Mouse (Mus musculus): ENCODE measurements around the gene Tbx20.

The Tbx20 gene

GRCm38 (mm10) chr9:24774160-24774969 lies at the start of gene Tbx20:
Tbx20 (minus strand) TSS chr9:24774303.
- peak; percentile 33 to 76 for DNase-seq (ENCODE audit: low spot score in 2 of 2)

DNA sequence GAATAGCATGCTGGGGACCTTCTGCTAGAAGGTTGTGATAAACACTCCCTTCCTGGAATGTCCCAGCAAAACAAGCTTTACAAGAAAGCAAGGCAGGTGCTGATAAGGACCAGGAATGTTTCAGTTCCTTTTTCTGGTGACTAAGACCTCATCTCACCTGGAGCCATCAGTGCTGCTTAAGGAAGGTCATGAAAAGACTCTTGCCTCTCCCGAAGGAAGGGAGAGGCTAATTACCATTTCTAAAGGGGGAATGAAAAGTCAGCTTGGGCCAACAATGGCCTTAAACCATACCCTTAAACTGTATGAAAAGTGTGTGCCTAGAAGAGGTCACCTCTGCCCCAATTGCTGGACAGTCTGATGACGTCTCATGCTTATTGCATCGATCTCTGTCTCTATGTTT lies 44.4 kb upstream of the Tbx20 start:
- no peak for DNase-seq (ENCODE audit: low spot score in 2 of 2)

GRCm38 (mm10) chr9:24812461-24812860 lies 38.4 kb upstream of the Tbx20 start:
- no peak for DNase-seq (ENCODE audit: low spot score in 2 of 2)

DNA sequence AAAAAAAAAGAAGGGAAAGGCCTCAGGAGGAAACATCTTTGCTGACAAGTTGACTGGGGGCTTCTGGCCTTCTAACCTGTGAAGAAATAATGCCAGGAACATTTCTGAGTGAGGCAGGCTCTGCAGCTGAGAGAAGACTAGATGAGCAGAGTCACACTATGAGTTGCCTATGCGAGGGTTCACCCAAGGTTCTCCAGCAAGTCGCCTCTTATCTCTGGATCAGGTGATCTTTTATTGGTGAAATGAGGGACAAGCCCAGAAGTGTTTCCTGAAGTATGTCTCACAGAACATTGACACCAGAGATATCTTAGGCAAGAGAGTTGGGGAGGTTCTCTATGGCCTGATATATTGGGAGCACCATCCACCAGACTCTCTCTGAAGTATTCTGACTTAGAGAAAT lies 18.0 kb upstream of the Tbx20 start:
- no peak for DNase-seq (ENCODE audit: low spot score in 2 of 2)

- DNase-seq (ENCODE audit: low spot score in 2 of 2) = no peak
These were observed 15.3 kb upstream of the Tbx20 start for GRCm38 (mm10) chr9:24789396-24789795.

DNA sequence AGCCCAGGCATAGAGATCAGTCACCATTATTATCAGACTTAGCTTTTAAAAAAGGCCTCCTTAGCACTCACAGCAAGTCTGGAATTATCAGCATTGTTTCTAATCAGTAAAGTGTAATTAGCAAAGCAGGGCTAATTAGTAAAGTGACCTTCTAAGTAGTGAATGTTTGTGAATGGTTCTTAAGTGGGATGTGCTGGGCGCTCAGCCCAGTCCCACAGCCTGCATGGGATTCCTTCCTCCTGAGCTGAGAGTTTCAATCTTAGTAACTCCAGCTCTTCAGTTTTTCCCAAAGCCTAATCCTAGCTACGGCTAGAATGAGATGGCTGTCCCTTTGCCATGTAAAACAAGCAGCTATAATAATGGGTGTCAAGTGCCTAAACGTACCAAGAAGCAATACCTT lies 8.2 kb upstream of the Tbx20 start:
- no peak for DNase-seq (ENCODE audit: low spot score in 2 of 2)

DNA sequence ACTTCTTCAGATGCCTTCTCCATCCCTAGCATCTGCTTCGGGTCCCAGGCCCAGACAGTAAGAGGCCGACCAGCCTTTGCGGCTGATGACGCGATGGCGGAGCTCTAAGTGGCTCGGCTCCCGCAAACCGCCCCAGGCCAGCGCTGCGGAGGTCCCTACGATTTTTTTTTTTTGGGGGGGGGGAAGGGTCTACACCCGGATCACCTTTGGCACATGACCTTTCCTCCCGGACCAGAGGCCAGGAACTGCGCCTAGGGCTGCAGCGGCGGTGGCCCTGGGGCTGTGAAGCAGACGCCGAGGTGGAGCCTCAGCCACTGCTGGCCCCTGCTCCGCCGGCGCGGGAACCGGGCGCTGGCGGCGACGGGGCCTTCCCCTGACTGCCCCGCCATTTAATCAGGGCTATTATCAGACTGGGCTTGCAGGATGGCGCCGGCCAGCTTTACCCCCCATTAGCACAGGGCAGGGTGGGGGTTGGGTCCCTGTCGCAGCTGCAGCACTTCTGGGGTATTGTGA lies 6.9 kb upstream of the Tbx20 start:
- DNase-seq (ENCODE audit: low spot score in 2 of 2) = no peak

DNA sequence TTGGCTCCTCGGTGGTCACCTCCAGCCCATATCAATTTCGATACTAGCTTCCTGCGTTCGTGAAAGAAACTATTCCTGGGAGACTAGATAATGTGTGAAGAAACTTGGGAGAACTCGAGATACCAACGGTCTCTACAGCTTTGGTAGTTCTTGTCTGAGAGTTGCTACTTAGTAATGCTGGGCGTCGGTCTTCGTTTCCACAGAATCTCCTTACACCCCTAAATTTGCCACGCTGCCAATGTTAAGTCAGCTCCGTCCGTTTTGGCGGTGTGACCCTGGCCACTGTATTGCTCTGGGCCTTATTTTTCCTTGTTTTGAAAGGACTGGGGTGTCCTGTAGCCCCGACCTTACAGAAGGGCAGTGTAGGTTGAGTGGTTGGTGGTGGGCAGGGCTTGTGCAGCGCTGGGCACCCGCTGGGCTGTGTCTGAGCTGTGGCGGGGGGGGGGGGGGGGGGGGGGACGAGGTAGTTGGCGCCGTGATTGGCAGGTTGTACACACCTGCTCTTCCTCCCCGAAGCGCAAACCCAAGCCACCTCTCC lies 6.4 kb upstream of the Tbx20 start:
- DNase-seq (ENCODE audit: low spot score in 2 of 2) = no peak

DNA sequence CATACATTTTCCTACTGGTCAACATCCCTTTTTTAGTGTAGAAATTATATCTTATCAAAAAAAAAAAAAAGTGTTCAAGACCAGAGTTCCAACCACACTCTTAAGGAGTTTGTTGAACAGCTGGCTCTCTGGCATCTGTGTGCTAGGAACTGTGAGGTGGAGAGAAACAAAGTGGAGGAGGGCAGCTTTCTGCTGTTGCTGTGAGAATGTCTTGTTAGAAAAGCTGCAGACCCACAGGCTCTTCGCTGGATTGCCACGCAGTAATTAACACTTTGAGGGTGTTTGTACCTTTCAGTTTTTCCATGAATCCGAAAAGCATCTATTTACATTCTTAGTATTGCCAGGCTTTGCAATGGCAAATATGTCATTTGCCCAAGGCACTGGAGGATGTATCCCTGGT lies 5.9 kb upstream of the Tbx20 start:
- DNase-seq (ENCODE audit: low spot score in 2 of 2) = no peak

DNA sequence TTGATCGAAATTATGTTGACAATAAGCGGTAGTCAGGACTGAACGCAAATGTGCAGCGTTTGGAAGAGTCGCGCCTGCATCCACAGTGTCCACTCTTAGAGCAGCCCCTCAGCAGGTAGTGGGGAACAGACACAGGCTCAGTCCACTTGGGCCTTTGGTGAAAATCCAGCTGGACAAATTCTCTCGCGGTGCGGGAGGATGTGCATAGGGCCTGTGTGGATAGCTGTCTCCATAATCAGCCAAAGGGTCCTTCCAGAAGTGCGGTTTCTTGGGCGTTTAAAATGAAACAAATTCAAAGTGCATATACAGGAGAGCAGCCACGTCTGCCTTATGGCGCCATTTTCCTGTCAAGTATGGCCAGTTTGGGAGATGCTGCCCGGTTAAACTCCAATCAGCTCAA lies 4.5 kb upstream of the Tbx20 start:
- DNase-seq (ENCODE audit: low spot score in 2 of 2) = no peak

- no peak for DNase-seq (ENCODE audit: low spot score in 2 of 2)
These were observed 3.9 kb upstream of the Tbx20 start for GRCm38 (mm10) chr9:24777961-24778360.

- no peak for DNase-seq (ENCODE audit: low spot score in 2 of 2)
These were observed 3.2 kb upstream of the Tbx20 start for GRCm38 (mm10) chr9:24777176-24777895.

- no peak for DNase-seq (ENCODE audit: low spot score in 2 of 2)
These were observed 2.4 kb upstream of the Tbx20 start for GRCm38 (mm10) chr9:24776487-24776886.

GRCm38 (mm10) chr9:24775567-24775966 lies 1.5 kb upstream of the Tbx20 start:
- no peak for DNase-seq (ENCODE audit: low spot score in 2 of 2)

GRCm38 (mm10) chr9:24775001-24775400 lies 898 bp upstream of the Tbx20 start:
- no peak for DNase-seq (ENCODE audit: low spot score in 2 of 2)

- peak in 1 of 2 experiments; percentile 16 for DNase-seq (ENCODE audit: low spot score in 2 of 2)
These were observed 434 bp downstream of the Tbx20 start for GRCm38 (mm10) chr9:24773669-24774068.

GRCm38 (mm10) chr9:24773171-24773570 lies 932 bp downstream of the Tbx20 start:
- no peak for DNase-seq (ENCODE audit: low spot score in 2 of 2)

DNA sequence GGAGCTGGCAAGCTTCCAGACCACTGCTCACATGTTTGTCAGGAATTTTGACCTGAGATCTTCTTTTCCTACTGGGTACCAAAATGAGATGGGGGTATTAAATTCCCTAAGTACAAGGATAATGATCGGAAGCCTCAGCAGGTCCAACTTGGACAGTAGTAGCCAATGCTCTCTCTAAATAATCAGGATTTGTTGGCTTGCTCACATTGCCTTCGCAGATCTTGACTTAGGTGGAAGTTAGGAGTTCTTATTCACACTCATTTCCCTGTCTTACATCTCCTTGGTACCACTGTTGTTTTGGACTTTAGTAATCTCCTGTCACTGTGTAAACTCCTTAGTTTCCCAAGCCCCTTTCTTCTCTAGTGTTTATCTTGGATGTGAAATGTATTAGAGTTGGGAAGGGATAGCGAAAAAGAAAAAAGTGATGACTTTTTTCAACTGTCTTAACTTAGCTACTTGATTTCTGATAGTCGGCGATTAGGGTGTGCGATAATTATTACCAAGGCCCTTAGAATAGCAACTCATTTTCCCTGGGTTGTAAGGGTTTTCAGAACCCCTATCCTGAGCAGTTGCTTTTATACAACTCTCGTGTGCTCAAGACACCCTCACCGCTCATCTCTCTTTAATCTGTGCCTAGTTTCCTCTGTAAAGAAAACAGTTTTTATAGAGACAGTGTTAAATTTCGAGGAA lies 1.5 kb downstream of the Tbx20 start:
- DNase-seq (ENCODE audit: low spot score in 2 of 2) = no peak

DNA sequence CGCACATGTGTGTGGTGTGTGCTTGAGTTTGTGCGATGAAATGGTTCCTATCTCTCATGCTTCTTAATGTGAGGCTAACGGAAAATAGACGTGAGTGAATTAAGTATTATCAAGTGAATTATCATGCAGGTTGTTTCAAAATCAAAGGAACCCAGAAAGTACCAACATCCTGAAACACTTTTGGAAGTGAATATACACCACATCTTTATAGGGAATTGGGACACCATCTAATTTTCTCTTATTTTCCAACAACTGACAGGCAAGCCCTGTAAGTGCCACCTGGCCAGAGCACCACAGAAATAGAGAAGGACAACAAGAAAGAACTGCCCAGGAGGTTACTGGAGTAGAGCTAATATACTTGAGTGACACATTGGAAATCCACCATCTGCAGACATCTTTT lies 2.4 kb downstream of the Tbx20 start:
- DNase-seq (ENCODE audit: low spot score in 2 of 2) = no peak

DNA sequence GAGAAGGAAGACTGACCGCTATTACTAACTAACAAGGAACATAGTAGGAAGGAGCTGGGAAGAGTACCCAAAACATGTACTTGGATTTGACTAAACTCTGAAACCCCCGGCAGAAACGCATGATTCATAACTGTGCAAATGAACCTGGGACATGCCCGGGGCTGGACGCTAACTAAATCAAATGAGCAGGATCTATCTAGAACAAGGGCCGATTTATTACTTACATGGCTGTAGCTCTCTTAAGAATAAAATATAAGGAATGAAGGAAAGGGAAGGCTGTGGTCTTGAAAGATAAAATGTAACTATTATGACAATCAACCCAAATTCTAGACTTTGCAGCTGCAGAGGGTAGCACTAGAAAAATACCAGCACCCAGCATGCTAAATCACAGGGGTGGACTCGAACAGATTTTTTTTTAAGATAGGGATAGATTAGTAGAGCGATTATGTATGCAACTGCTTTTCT lies 3.1 kb downstream of the Tbx20 start:
- no peak for DNase-seq (ENCODE audit: low spot score in 2 of 2)

DNA sequence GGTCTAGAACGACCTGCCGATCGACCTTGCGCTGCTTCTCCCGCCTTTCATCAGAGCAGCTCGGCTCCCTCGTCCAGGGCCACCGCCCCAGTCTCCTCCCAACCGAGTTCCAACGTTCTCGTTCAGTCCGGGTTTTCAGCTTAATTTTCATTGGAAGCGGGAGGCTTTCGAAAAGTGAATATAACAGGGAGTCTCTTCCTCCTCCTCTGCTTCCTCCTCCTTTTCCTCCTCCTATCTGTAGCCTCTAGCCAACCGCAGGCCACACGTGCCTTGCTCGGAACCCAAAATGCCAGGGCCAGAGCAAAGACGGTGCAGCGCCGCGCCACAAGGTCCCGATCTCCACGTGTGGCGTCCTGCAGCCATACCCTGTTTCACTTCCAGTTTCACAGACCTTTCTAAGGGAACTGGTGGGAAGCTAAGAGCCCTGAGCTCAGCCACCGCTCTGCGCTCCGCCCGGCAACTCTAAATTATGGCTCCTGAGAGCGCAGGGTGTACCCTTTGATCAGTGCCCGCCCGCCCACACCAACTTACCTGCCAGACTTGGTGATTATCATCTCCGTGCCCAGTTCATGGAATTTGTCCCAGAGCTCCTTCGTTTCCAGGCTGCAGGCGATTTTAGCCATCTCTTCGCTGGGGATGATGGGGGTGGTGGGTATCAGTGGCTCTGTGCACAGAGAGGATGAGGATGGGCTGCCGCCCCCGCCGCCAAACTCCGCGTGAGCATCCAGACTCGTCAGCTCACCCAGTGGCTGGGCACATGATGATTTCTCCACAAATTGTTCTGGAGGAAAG lies 3.8 kb downstream of the Tbx20 start:
- DNase-seq (ENCODE audit: low spot score in 2 of 2) = peak in 1 of 2 experiments; percentile 23

Data from urinary bladder, adult 18-20 months (tissue).